Mouse (Mus musculus): ENCODE measurements at regions not wholly inside any gene's neighbourhood (a gene's known extent, or its start where the extent isn't known, plus 50 kb on each side); places are given as distances from the start of the nearest gene placed in this dataset.

- H3K36me3 ChIP-seq (replicated peaks in 1 of 2; ENCODE audit: control insufficient read depth in 1 of 2, insufficient read depth in 1 of 2, low read length in 1 of 2) = no peaks in the 10 kb centered on the region
- DNase-seq (ENCODE audit: extremely low read depth) = no peak
- no peak overlapping the region for H3K4me3 ChIP-seq (replicated peaks in 1 of 3; ENCODE audit: low read depth in 2 of 3, low read length in 2 of 3, poor library complexity in 1 of 3)
- in situ Hi-C loops (cut with MboI; ENCODE audit: low pct_ligation_motif_present, low pct_unique_long_range_greater_than_20kb, low sequenced_read_pairs) = loop anchor here (25.0 kb wide), 1 partner anchor 221 kb away; no protein-coding TSS in a partner anchor
- no peak overlapping the region for H3K9ac ChIP-seq (ENCODE audit: insufficient read depth, low read depth)
- H3K27me3 ChIP-seq (replicated peaks) = no peaks in the 10 kb centered on the region
- dilution Hi-C loops (cut with MboI; ENCODE audit: extremely low pct_ligation_motif_present, extremely low pct_unique_long_range_greater_than_20kb, low sequenced_read_pairs) = no loop called here
- no peak overlapping the region for H3K27ac ChIP-seq (ENCODE audit: insufficient read depth, low read depth)
- peaks cover 0 to 5% of the 10 kb centered on the region in 2 experiments; a peak in 1 of 4 replicates for H3K4me1 ChIP-seq (ENCODE audit: control insufficient read depth in 1 of 2, insufficient read depth in 2 of 2)
- H3K4me2 ChIP-seq (ENCODE audit: insufficient read depth, low read depth, poor library complexity, severe bottlenecking) = no peak overlapping the region
- no peak for TF ChIP-seq ETS1 (conservative IDR thresholded peaks at IDR 0.05; ENCODE audit: low read depth, low read length)
- TF ChIP-seq NRF1 (IDR thresholded peaks at IDR 0.05; ENCODE audit: low read depth, low read length) = no peak
- no peaks in the 10 kb centered on the region for H3K79me2 ChIP-seq (replicated peaks; ENCODE audit: control insufficient read depth, extremely low read depth, insufficient read depth, poor library complexity, severe bottlenecking)
- H3K9me3 ChIP-seq (replicated peaks; ENCODE audit: low read length) = peaks cover 3% of the 10 kb centered on the region
Observed at GRCm38 (mm10) chr9:61283311-61283710, 88.9 kb upstream of the Tle3 start.

DNA sequence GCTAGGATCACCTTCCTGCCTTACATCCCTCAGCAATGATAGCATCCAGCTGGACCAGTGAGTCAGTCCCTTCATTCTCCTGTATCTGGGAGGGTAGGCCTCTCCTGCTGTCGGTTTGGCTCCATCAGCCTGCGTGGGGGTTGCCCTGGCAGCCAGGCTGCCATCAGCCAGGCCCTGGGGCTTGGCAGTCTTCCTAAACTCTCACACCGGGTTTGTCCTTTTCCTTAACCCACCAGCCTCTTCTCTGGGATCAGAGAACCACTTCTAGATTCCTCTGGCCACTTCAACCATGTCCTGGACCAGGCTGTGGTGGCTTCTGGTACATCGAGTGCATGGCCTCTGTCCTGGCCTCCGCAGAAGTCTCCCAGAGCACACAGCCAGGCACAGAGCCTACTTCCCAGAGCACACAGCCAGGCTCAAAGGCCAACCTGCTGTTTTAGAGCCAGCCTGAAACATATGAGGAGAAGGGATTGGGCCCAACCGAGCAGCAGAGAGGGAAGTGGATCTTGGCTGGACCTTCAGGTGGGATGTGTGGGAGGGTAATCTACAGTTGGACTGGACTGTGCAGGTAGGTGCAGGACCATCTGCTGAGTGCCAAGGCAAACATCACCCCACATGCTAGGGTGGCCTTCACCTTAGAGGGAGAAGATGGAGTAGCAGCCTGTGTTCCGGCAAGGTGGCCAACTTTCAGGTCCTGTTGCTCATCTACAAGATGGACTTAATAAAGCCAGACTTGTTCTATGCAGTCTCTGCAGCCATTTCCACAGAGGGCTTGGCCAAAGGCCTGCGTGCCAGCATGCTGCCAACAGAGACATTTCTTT is 87.8 kb upstream of the Tle3 start:
- dilution Hi-C loops (cut with MboI; ENCODE audit: extremely low pct_ligation_motif_present, extremely low pct_unique_long_range_greater_than_20kb, low sequenced_read_pairs) (no loop called here), in situ Hi-C loops (cut with MboI; ENCODE audit: low pct_ligation_motif_present, low pct_unique_long_range_greater_than_20kb, low sequenced_read_pairs) (loop anchor here (25.0 kb wide), 1 partner anchor 222 kb away; no protein-coding TSS in a partner anchor)
- H3K27ac ChIP-seq (ENCODE audit: insufficient read depth, low read depth) = no peak overlapping the region
- H3K79me2 ChIP-seq (replicated peaks; ENCODE audit: control insufficient read depth, extremely low read depth, insufficient read depth, poor library complexity, severe bottlenecking) = no peaks in the 10 kb centered on the region
- no peak for TF ChIP-seq TCF12 (IDR thresholded peaks at IDR 0.05; ENCODE audit: low read depth, low read length)
- no peak for TF ChIP-seq SIN3A (IDR thresholded peaks at IDR 0.05; ENCODE audit: low read length)
- TF ChIP-seq IRF4 (IDR thresholded peaks at IDR 0.05; ENCODE audit: low read depth, low read length) = no peak
- no peak for TF ChIP-seq ELF1 (IDR thresholded peaks at IDR 0.05; ENCODE audit: low read depth, low read length)
- no peak for TF ChIP-seq KAT2A (IDR thresholded peaks at IDR 0.05; ENCODE audit: insufficient replicate concordance, low read length)
- TF ChIP-seq JUND (conservative IDR thresholded peaks at IDR 0.05; ENCODE audit: low read depth, low read length) = no peak
- no peak for TF ChIP-seq USF2 (conservative IDR thresholded peaks at IDR 0.05; ENCODE audit: low read depth, low read length)
- no peak for TF ChIP-seq CTCF (conservative IDR thresholded peaks at IDR 0.05 in 1 of 2, IDR thresholded peaks at IDR 0.05 in 1 of 2; ENCODE audit: low read depth in 2 of 2, low read length in 2 of 2)
- peaks cover 3% of the 10 kb centered on the region for H3K9me3 ChIP-seq (replicated peaks; ENCODE audit: low read length)
- H3K36me3 ChIP-seq (replicated peaks in 1 of 2; ENCODE audit: control insufficient read depth in 1 of 2, insufficient read depth in 1 of 2, low read length in 1 of 2) = no peaks in the 10 kb centered on the region
- DNase-seq (ENCODE audit: extremely low read depth) = no peak
- no peaks in the 10 kb centered on the region for H3K27me3 ChIP-seq (replicated peaks)
- no peaks in the 10 kb centered on the region for H3K4me1 ChIP-seq (ENCODE audit: control insufficient read depth in 1 of 2, insufficient read depth in 2 of 2)
- H3K4me2 ChIP-seq (ENCODE audit: insufficient read depth, low read depth, poor library complexity, severe bottlenecking) = no peak overlapping the region
- no peak overlapping the region for H3K9ac ChIP-seq (ENCODE audit: insufficient read depth, low read depth)
- H3K4me3 ChIP-seq (replicated peaks in 1 of 3; ENCODE audit: low read depth in 2 of 3, low read length in 2 of 3, poor library complexity in 1 of 3) = no peak overlapping the region

- Histone ChIP-seq H3K27me3 (replicated peaks) (no peaks in the 10 kb centered on the region), H3K9me3 (replicated peaks; ENCODE audit: low read length) (peaks cover 3% of the 10 kb centered on the region), H3K36me3 (replicated peaks in 1 of 2; ENCODE audit: control insufficient read depth in 1 of 2, insufficient read depth in 1 of 2, low read length in 1 of 2) (no peaks in the 10 kb centered on the region), H3K27ac (ENCODE audit: insufficient read depth, low read depth) (no peak overlapping the region), H3K4me3 (replicated peaks in 1 of 3; ENCODE audit: low read depth in 2 of 3, low read length in 2 of 3, poor library complexity in 1 of 3) (no peak overlapping the region), H3K9ac (ENCODE audit: insufficient read depth, low read depth) (no peak overlapping the region), H3K4me2 (ENCODE audit: insufficient read depth, low read depth, poor library complexity, severe bottlenecking) (no peak overlapping the region), H3K79me2 (replicated peaks; ENCODE audit: control insufficient read depth, extremely low read depth, insufficient read depth, poor library complexity, severe bottlenecking) (no peaks in the 10 kb centered on the region), H3K4me1 (ENCODE audit: control insufficient read depth in 1 of 2, insufficient read depth in 2 of 2) (no peaks in the 10 kb centered on the region)
- dilution Hi-C loops (cut with MboI; ENCODE audit: extremely low pct_ligation_motif_present, extremely low pct_unique_long_range_greater_than_20kb, low sequenced_read_pairs) (no loop called here), in situ Hi-C loops (cut with MboI; ENCODE audit: low pct_ligation_motif_present, low pct_unique_long_range_greater_than_20kb, low sequenced_read_pairs) (loop anchor here (25.0 kb wide), 1 partner anchor 224 kb away; no protein-coding TSS in a partner anchor)
- TF ChIP-seq NRF1 (IDR thresholded peaks at IDR 0.05; ENCODE audit: low read depth, low read length) (no peak), TCF12 (IDR thresholded peaks at IDR 0.05; ENCODE audit: low read depth, low read length) (no peak), JUN (IDR thresholded peaks at IDR 0.05; ENCODE audit: insufficient read depth, low read depth, low read length) (no peak), ETS1 (conservative IDR thresholded peaks at IDR 0.05; ENCODE audit: low read depth, low read length) (no peak)
- DNase-seq (ENCODE audit: extremely low read depth) = no peak
Observed at GRCm38 (mm10) chr9:61286561-61286960, 85.6 kb upstream of the Tle3 start.
